Mouse (Mus musculus): ENCODE measurements around the gene Fbh1. TPM values are rescaled to one million over a fixed set of nuclear protein-coding genes. Genes with fewer than 3 reads are reported as not detected.
A peak's percentile ranks its signal among the peaks of the same experiment; 100 is the strongest.

Gene Fbh1
- 10 to 100 TPM; 19.3 to 19.5 TPM for total RNA-seq (2021)
- long read RNA-seq, experiment 1, transcript Fbh1-201 (21 exons, 3,567 nt): major isoform, 22 of 59 reads
- long read RNA-seq, experiment 1, partial matches to known transcripts: 7 of 59 reads
- long read RNA-seq, experiment 1, other reads (novel, unspliced or antisense): 30 of 59 reads
- long read RNA-seq, experiment 2, transcript Fbh1-201 (21 exons, 3,567 nt): major isoform, 16 of 32 reads
- long read RNA-seq, experiment 2, partial matches to known transcripts: 1 of 32 reads
- long read RNA-seq, experiment 2, other reads (novel, unspliced or antisense): 15 of 32 reads

GRCm38 (mm10) chr2:11777091-11778068 is at the start of gene Fbh1, which contains the start of gene Ankrd16:
Fbh1 (minus strand) TSS chr2:11777582.
Ankrd16 (plus strand) TSS chr2:11777876.
- peak; percentile 100 for DNase-seq (ENCODE audit: low spot score)

DNA sequence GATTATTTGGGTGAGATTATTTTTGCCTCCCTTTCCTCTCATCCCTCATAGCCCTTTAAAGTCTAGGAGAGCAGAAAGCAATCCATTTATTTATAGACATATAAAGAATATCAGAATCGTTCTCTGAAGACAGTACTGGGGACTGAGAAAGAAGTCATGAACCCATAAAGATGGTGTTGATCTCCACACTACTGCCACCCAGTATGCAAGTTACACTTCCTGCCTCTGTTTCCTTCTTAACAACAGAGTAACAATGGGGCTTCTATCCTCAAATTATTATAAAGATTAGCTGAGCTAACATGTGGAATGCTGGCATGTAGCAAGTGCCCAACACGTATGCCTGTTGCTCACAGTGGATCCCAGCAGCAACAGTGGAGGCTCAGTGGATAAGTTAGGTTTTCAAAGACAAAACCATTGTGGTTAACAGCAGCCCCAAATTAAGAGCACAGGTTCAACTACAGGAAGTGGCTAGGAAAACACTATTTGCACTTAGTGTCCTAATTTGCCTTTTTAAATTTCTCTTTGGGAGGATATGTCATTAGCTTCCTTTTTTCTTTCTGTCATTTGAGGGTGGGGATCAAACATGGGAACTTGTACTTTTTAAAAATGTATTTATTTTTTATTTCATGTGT is 24.0 kb upstream of the Fbh1 start:
- no peak for DNase-seq (ENCODE audit: low spot score)

DNA sequence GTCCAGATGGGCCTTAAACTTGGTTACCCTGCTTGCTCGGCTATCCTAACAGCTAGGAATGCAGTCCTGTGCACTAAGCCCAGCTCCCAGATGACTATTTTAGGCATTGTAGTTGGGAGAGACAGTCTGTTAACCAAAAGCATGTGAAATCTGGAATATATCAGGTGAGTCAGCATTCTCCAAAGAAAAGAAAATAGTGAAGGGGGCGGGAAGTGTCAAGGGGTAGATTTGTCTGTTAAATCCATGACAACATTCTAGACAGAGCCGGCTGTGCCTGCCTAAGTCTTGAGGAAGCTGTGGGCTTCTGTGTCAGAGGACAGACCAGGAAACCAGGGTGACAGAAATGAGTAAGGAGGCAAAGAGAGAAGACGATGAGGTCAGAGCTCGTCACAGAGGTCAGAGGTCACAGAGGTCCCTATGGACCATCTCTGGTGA is 20.6 kb upstream of the Fbh1 start:
- DNase-seq (ENCODE audit: low spot score): no peak

GRCm38 (mm10) chr2:11794668-11795067 is 17.3 kb upstream of the Fbh1 start:
- DNase-seq (ENCODE audit: low spot score): no peak

DNA sequence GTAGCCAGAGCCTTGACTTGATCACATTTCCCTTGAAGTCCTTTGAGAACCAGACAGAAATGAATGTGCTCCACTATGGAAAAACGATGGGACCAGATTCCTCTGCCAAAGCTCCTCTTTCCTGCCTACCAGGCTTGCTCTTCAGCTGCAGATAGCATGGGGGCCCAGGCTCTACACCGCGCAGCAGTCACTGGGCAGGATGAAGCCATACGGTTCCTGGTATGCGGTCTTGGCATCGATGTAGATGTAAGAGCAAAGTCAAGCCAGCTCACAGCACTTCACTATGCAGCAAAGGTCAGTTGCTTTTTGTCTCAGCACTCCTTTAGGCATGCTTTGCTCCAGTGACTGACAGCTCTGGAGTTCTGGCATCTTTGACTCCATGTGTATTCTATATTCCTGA is 6.8 kb upstream of the Fbh1 start:
- DNase-seq (ENCODE audit: low spot score): no peak

DNA sequence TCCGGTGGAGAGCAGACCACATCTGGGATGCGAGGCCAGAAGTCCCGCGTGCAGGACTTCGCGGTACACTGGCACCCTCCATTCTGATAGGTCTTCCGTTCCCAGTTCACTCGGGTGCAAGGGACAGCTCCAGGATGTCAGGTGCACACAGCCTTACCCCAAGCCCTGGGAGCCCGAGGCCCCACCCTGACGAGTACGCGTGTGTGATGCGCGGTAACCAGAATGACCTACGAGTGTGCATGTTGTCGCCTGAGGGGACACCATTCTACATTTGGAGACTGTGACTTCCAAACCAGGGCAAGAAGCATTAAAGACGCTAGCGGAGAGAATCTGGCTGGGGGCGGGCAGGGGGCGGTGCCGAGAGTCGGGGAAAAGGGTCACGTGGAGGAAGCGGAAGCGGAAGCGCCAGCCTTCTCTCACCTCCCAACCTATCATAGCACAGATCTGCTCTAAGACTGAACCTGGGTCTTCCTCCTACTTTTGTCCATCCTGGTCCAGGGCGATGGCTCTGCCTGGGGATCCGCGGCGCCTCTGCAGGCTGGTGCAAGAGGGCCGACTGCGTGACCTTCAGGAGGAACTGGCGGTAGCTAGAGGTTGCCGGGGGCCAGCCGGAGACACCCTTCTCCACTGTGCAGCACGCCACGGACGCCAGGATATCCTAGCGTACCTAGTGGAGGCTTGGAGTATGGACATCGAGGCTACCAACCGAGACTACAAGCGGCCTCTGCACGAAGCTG is 873 bp upstream of the Fbh1 start:
- peak; percentile 84 for DNase-seq (ENCODE audit: low spot score)

DNA sequence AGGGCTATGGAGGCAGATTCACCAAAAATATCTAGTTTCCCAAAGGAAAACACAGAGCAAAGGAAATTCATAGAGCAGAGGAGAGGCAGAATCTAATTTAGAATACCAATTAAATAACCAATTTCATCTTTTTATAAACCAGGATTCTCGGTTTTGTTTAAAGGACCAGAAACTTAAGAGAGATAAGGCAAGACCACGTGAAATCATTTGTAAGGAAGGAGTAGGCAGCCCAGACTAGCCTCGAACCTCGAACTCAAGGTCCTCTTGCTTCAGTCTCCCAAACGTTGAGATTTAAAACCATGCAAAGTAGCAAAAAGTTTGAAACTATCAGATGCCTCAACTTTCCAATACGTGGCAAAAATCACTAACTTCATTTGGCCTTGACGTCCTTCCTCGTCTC is 967 bp downstream of the Fbh1 start:
- DNase-seq (ENCODE audit: low spot score): no peak

DNA sequence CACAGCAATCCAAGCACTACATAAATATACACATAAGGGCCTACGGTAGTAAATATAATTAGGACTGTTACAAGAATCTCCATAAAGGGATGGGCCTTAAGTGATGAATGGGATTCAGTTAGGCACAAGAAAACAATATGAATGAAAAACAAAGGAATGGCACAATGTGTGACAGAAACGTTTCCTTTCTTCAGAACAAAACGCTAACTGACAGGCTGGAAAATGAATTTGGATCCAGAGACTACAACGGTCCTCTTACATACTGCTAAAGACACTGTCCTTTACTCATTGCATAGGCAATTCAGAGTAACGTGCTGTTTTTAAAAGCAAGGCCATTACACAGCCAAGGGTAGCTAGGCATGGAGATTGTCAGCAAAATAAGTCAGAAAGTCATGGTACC is 2.3 kb downstream of the Fbh1 start:
- no peak for DNase-seq (ENCODE audit: low spot score)

- peak; percentile 48 for DNase-seq (ENCODE audit: low spot score)
Observed at GRCm38 (mm10) chr2:11774426-11774825, 3.0 kb downstream of the Fbh1 start.

DNA sequence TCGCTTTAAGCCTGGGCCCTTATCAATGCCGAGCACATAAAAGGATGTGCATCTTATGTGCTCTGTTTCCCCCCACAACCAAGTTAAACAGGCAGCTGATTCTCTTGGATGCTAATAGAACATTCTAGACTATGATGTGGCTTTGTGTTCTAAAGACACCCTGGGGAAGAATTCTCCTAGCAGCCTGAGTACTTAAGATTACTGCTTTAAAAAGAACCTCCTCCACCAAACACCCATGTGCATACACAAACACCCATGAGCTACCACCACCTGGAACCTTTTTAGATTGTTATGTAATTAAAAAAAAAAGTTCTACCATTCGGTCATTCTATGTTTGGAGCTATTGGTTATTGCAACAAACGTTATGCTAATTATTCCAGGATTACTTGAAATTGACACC is 5.0 kb downstream of the Fbh1 start:
- DNase-seq (ENCODE audit: low spot score): no peak

GRCm38 (mm10) chr2:11771701-11772100 is 5.7 kb downstream of the Fbh1 start:
- DNase-seq (ENCODE audit: low spot score): no peak

GRCm38 (mm10) chr2:11767161-11767545 is 10.2 kb downstream of the Fbh1 start:
- peak; percentile 71 for DNase-seq (ENCODE audit: low spot score)

DNA sequence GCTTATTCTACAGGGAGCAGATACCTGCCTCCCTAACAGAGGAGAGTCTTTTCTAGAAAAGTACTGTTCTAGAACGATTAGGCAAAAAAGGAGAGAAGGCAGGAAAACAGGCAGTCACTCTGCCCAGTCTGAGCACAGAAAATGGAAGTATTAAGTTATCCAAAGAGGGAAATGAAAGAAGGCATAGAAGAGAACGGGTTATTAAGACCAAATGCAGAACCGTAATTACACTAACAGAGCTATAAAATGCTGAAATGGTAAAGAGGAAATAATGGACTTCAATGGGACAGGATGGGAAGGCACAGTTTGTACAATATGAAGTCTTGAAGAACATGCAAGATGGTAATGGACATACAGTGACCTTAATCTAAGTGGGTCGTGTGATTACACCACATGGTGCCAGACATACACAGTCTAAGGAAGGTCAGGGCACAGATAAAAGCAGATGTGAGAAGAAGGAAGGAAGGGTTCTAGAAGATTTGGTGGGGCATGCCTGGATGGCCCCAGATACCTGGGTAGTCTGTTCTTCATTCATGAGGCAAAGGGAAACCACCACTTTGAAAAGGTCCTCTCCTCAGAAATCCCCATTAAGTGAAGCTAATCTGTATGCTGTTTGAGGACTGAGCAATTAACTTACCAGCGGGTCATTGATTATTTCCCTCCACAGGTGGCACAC is 10.8 kb downstream of the Fbh1 start:
- DNase-seq (ENCODE audit: low spot score): no peak

- peak; percentile 37 for DNase-seq (ENCODE audit: low spot score)
Observed at GRCm38 (mm10) chr2:11765694-11766093, 11.7 kb downstream of the Fbh1 start.

GRCm38 (mm10) chr2:11762541-11762940 is 14.8 kb downstream of the Fbh1 start:
- no peak for DNase-seq (ENCODE audit: low spot score)

DNA sequence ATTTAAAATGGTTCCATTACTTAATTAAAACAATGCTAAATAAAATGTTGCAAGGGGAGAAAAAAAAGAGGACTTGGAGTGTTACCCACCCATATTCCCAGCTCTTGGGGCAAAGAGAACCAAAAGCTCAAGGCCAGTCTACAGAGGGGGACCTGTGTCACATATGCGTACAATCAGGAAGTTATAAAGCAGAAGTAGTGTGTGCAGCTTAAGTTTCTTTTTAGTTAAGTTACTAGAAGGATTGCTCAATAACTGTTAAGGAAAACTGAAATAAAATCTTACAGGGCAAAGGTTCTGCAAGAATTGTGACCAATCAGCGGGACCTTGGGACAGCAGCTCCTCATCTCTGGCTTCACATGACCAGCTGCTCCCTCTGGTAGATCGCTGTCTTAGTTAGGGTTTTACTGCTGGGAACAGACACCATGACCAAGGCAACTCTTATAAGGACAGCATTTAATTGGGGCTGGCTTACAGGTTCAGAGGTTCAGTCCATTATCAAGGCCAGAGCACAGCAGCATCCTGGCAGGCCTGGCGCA is 37.8 kb downstream of the Fbh1 start:
- DNase-seq (ENCODE audit: low spot score): no peak

DNA sequence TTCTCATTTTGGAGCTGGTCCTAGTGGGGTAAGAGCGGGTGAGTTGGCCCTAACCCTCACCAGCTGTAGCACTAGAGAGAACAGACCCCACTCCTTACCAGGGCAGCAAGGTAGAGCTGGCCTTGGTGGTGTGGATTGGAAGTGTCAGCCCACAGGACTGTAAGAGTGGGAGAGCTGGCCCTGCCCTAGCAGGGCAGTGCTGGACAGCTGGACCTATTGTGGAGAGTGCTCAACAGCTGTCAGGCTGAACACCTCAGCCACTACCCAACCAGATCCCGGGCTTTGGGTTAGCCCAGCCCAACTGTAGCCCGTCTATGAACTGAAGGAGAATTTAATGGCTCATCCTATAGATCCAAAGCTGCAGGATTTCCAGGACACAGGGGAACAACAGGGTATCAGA is 38.6 kb downstream of the Fbh1 start:
- no peak for DNase-seq (ENCODE audit: low spot score)

- DNase-seq (ENCODE audit: low spot score): no peak
Observed at GRCm38 (mm10) chr2:11735853-11736252, 41.5 kb downstream of the Fbh1 start.

GRCm38 (mm10) chr2:11732978-11733377 is 44.4 kb downstream of the Fbh1 start:
- DNase-seq (ENCODE audit: low spot score): no peak

DNA sequence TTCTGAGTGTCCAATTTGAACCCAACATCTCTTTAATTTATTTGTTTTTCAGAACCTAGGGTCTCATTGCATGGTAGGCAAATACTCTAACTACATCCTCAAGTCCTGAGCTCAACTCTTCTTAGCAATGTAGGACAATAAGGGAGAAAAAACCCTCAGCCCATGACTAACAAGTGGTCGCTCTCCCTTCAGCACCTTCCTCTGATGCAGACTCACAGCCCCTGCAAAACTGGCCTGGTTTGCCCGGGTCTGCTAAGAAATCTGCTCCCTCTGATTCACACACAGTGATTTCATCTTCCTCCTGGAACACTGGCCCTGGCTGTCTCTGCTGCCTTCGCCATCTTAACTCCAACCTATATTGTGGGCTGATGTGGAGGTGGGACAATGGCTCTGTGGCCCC is 48.3 kb downstream of the Fbh1 start:
- DNase-seq (ENCODE audit: low spot score): no peak
